Mouse (Mus musculus) heart, postnatal 0 days (tissue): ENCODE measurements around the gene Chil5. TPM values are rescaled to one million over a fixed set of nuclear protein-coding genes. Genes with fewer than 3 reads are reported as not detected.
"Not testable (repeated sequence)": the region's sequence is repeated elsewhere in the genome, so short reads cannot be mapped to it uniquely, and the experiment has no call there.

Experiments used
- ATAC-seq: fragments of 200-750 bp; cut with Nextera tagmentation; 2 replicates; pipeline ENCODE4 v1.8.0; 2017; ENCODE audit warnings: low read depth, moderate number of reproducible peaks, moderate library complexity; ENCODE audit not compliant: insufficient read depth
- DNase-seq: peaks from one replicate; pipeline ENCODE4 v3.0.0-alpha.2; 2016; ENCODE audit warnings: low spot score
- H3K27ac ChIP-seq: fragments of 300-500 bp; sonication (generic); 2 replicates; pipeline ENCODE4 v1.5.1; 2014; ENCODE audit warnings: low read depth, mild to moderate bottlenecking
- H3K27me3 ChIP-seq: fragments of 300-500 bp; sonication (generic); 2 replicates; pipeline ENCODE4 v1.6.1; 2014; ENCODE audit warnings: low read length, mixed read lengths; ENCODE audit not compliant: control insufficient read depth, insufficient read depth
- H3K36me3 ChIP-seq: fragments of 300-500 bp; sonication (generic); replicated peaks from 2 replicates; pipeline ENCODE4 v1.6.1; 2014; ENCODE audit warnings: low read length, mixed read lengths; ENCODE audit not compliant: control insufficient read depth, insufficient read depth
- H3K4me1 ChIP-seq: fragments of 300-500 bp; sonication (generic); 2 replicates; pipeline ENCODE4 v1.6.1; 2014; ENCODE audit warnings: antibody characterized with exemption; ENCODE audit not compliant: control insufficient read depth, insufficient read depth
- H3K4me2 ChIP-seq: fragments of 300-500 bp; sonication (generic); 2 replicates; pipeline ENCODE4 v1.6.1; 2014; ENCODE audit warnings: low read depth, mild to moderate bottlenecking, low read length, moderate library complexity
- H3K4me3 ChIP-seq: fragments of 300-500 bp; sonication (generic); 2 replicates; pipeline ENCODE4 v1.5.1; 2014; ENCODE audit warnings: low read depth, low read length
- H3K9ac ChIP-seq: fragments of 300-500 bp; sonication (generic); replicated peaks from 2 replicates; pipeline ENCODE4 v1.6.1; 2014; ENCODE audit warnings: low read depth, low read length, mixed read lengths
- H3K9me3 ChIP-seq: fragments of 300-500 bp; sonication (generic); replicated peaks from 2 replicates; pipeline ENCODE4 v1.6.1; 2016; ENCODE audit warnings: low read length; ENCODE audit not compliant: control insufficient read depth
- CTCF ChIP-seq: IDR thresholded peaks from 2 replicates; pipeline ENCODE4 v1.5.1; 2016; ENCODE audit warnings: antibody characterized with exemption, control low read depth, low read depth
- EP300 ChIP-seq: IDR thresholded peaks from 2 replicates; pipeline ENCODE4 v1.6.1; 2016; ENCODE audit warnings: antibody characterized with exemption, low read depth
- WGBS: fragments of 180-500 bp; shearing (Covaris S2); extraction: QIAGEN DNeasy Blood & Tissue Kit; methylation state at CpG from one replicate; pipeline ENCODE4 v1.1.7; 2014; 5-methylcytosine and 5-hydroxymethylcytosine counted together
- polyA plus RNA-seq: library from polyadenylated mRNA; unstranded; fragments of >200 nt; fragmentation: Nextera tagmentation; extraction: Ambion mirVana; gene quantifications from 2 replicates; pipeline ENCODE4 v1.2.1, GENCODE M21; 2015
- total RNA-seq: library from RNA; depleted of rRNA; stranded (reverse); fragments of >200 nt; gene quantifications from 2 replicates; pipeline ENCODE4 v1.2.3, GENCODE M21; 2014; ENCODE audit warnings: low replicate concordance

Gene Chil5
- total and polyA plus RNA-seq, 2 experiments from 2014 or later, result 0.15 TPM; not detected in 1

GRCm38 (mm10) chr3:106000707-106001375 is 31.8 kb downstream of the Chil5 start:
- TF ChIP-seq EP300, result no peak
- no peak for TF ChIP-seq CTCF
- H3K27me3 ChIP-seq, result no peaks in the 10 kb centered on the region
- DNase-seq (no peak), ATAC-seq (no peak)
- no peaks in the 10 kb centered on the region for H3K4me1 ChIP-seq
- H3K4me2 ChIP-seq, result peak overlapping the region; percentile 27
- WGBS, result 18% methylated on average over 11 of the region's 11 CpGs
- no peak overlapping the region for H3K4me3 ChIP-seq
- no peak overlapping the region for H3K27ac ChIP-seq
- no peaks in the 10 kb centered on the region for H3K36me3 ChIP-seq
- H3K9ac ChIP-seq, result no peak overlapping the region
- H3K9me3 ChIP-seq, result no peaks in the 10 kb centered on the region

- WGBS, result 70% methylated on average over 2 of the region's 2 CpGs
- no peak for ATAC-seq
- Histone ChIP-seq H3K9ac (no peak overlapping the region), H3K27ac (no peak overlapping the region), H3K9me3 (no peaks in the 10 kb centered on the region), H3K4me3 (no peak overlapping the region), H3K27me3 (no peaks in the 10 kb centered on the region), H3K4me1 (no peaks in the 10 kb centered on the region), H3K4me2 (no peak overlapping the region), H3K36me3 (no peaks in the 10 kb centered on the region)
- TF ChIP-seq EP300 (no peak), CTCF (no peak)
- no peak for DNase-seq
These were observed 37.9 kb downstream of the Chil5 start for GRCm38 (mm10) chr3:105994730-105995129.

- no peaks in the 10 kb centered on the region for H3K27me3 ChIP-seq
- no peak overlapping the region for H3K9ac ChIP-seq
- no peaks in the 10 kb centered on the region for H3K9me3 ChIP-seq
- 19% methylated on average over 4 of the region's 4 CpGs for WGBS
- no peak overlapping the region for H3K4me3 ChIP-seq
- no peaks in the 10 kb centered on the region for H3K4me1 ChIP-seq
- ATAC-seq (no peak), DNase-seq (peak; percentile 29)
- H3K4me2 ChIP-seq, result no peak overlapping the region
- TF ChIP-seq CTCF, result peak; percentile 64
- no peak for TF ChIP-seq EP300
- no peak overlapping the region for H3K27ac ChIP-seq
- no peaks in the 10 kb centered on the region for H3K36me3 ChIP-seq
These were observed 40.8 kb downstream of the Chil5 start for GRCm38 (mm10) chr3:105991653-105992283.

DNA sequence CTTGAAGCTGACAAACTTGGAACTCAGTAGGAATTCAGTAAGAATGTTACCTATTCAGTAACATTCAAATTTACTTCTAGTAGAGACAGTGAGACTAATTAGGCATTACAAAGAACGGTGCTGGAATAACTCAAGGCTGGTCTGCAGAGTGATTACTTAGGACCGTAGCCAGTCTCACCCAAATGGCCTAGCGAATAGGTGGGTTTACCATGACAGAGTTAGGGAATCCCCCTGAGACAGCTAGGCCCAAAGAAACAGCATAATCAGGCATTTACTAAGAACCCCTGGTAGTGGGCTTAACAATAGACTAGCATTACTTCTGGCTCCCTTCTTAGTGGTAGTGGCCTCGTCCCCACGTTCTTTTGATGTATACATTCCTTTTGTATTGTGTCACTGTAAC is 43.0 kb downstream of the Chil5 start:
- not testable (repeated sequence) for H3K36me3 ChIP-seq, H3K4me3 ChIP-seq
- 64% methylated on average over 5 of the region's 5 CpGs for WGBS

GRCm38 (mm10) chr3:105974174-105974573 is 58.4 kb downstream of the Chil5 start:
- H3K4me3 ChIP-seq, result no peak overlapping the region
- ATAC-seq, result no peak
- no peaks in the 10 kb centered on the region for H3K4me1 ChIP-seq
- WGBS, result 84% methylated on average over 2 of the region's 2 CpGs
- no peak for DNase-seq
- TF ChIP-seq EP300 (no peak), CTCF (no peak)
- no peak overlapping the region for H3K4me2 ChIP-seq
- no peak overlapping the region for H3K9ac ChIP-seq
- no peak overlapping the region for H3K27ac ChIP-seq
- H3K27me3 ChIP-seq, result no peaks in the 10 kb centered on the region
- peaks cover 10% of the 10 kb centered on the region for H3K36me3 ChIP-seq
- no peaks in the 10 kb centered on the region for H3K9me3 ChIP-seq

More for the DNA sequence above, 43.0 kb downstream of the Chil5 start:
- H3K9ac ChIP-seq, H3K4me1 ChIP-seq, H3K4me2 ChIP-seq, H3K27ac ChIP-seq, H3K9me3 ChIP-seq, DNase-seq, ATAC-seq, H3K27me3 ChIP-seq: not testable (repeated sequence)

- Histone ChIP-seq H3K27ac (no peak within 1 kb of the TSS), H3K36me3 (peaks cover 18% of the 10 kb centered on the region), H3K9ac (no peak within 1 kb of the TSS), H3K4me2 (no peak within 1 kb of the TSS), H3K4me1 (no peaks in the 10 kb centered on the region), H3K9me3 (no peaks in the 10 kb centered on the region), H3K4me3 (no peak within 1 kb of the TSS), H3K27me3 (no peaks in the 10 kb centered on the region)
- TF ChIP-seq EP300 (no peak), CTCF (no peak)
- no peak for DNase-seq
- ATAC-seq, result no peak
- WGBS, result 81% methylated on average over 3 of the region's 3 CpGs
These were observed 59.2 kb downstream of the Chil5 start, which contains the start of gene Ovgp1 for GRCm38 (mm10) chr3:105973411-105973810. TSS of gene Ovgp1 (plus strand) at chr3:105973711.
